Mouse (Mus musculus) lung, embryonic 14.5 days (tissue): ENCODE results near the gene Synj2. TPM values are rescaled to one million over a fixed set of nuclear protein-coding genes. Genes with fewer than 3 reads are reported as not detected.

ENCODE experiments used
- ATAC-seq: fragments of 200-750 bp; cut with Nextera tagmentation; 2 replicates; pipeline ENCODE4 v1.8.0; 2017; ENCODE audit warnings: mild to moderate bottlenecking, moderate TSS enrichment, moderate library complexity; ENCODE audit not compliant: insufficient read depth
- DNase-seq: peaks from one replicate; pipeline ENCODE4 v3.0.0-alpha.2; 2015
- H3K27ac ChIP-seq: fragments of 300-500 bp; sonication (generic); 2 replicates; pipeline ENCODE4 v1.5.1; 2014; ENCODE audit warnings: low read depth, mild to moderate bottlenecking, moderate library complexity
- H3K27me3 ChIP-seq: fragments of 300-500 bp; sonication (generic); 2 replicates; pipeline ENCODE4 v1.6.1; 2014; ENCODE audit warnings: low read length, control low read depth; ENCODE audit not compliant: insufficient read depth
- H3K36me3 ChIP-seq: fragments of 300-500 bp; sonication (generic); 2 replicates; pipeline ENCODE4 v1.6.1; 2014; ENCODE audit warnings: control low read depth; ENCODE audit not compliant: insufficient read depth
- H3K4me1 ChIP-seq: fragments of 300-500 bp; sonication (generic); 2 replicates; pipeline ENCODE4 v1.6.1; 2014; ENCODE audit warnings: antibody characterized with exemption, control low read depth; ENCODE audit not compliant: insufficient read depth
- H3K4me2 ChIP-seq: fragments of 300-500 bp; sonication (generic); 2 replicates; pipeline ENCODE4 v1.6.1; 2014; ENCODE audit warnings: mild to moderate bottlenecking
- H3K4me3 ChIP-seq: fragments of 300-500 bp; sonication (generic); 2 replicates; pipeline ENCODE4 v1.5.1; 2014; ENCODE audit warnings: low read depth, low read length
- H3K9ac ChIP-seq: fragments of 300-500 bp; sonication (generic); 2 replicates; pipeline ENCODE4 v1.6.1; 2014
- H3K9me3 ChIP-seq: fragments of 300-500 bp; sonication (generic); 2 replicates; pipeline ENCODE4 v1.6.1; 2016; ENCODE audit warnings: low read depth, low read length, control low read depth
- CTCF ChIP-seq: IDR thresholded peaks from 2 replicates; pipeline ENCODE4 v1.5.1; 2016; ENCODE audit warnings: antibody characterized with exemption, low read depth
- WGBS: fragments of 180-500 bp; shearing (Covaris S2); extraction: QIAGEN DNeasy Blood & Tissue Kit; methylation state at CpG from one replicate; pipeline ENCODE4 v1.1.7; 2014; 5-methylcytosine and 5-hydroxymethylcytosine counted together
- polyA plus RNA-seq: library from polyadenylated mRNA; unstranded; fragments of >200 nt; fragmentation: Nextera tagmentation; extraction: Ambion mirVana; gene quantifications from 2 replicates; pipeline ENCODE4 v1.2.1, GENCODE M21; 2014

Synj2 gene
- polyA plus RNA-seq, 1 experiment from 2014 or later, result 3.6 TPM

DNA sequence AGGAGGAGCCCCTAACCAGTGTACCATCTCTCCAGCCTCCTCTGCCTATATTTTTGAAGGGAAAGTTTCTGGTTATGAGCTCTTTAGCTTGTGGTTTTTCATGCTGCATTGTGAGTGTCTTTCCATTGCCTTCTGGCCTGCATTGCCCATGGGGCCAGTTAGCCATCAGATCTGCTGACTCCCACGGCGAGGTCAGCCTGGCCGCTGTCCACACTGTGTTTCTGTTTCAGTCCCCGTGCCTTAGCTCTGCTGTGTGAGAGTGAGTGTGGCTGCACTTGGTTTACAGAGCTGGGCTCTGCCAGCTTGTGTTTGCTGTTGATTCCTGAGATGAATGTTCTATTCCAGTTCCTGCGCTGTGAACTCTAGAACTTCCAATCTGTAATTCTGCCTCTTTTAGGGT, 26.9 kb upstream of the Synj2 start:
- Histone ChIP-seq H3K27me3 (no peaks in the 10 kb centered on the region), H3K9ac (no peak overlapping the region), H3K4me1 (no peaks in the 10 kb centered on the region), H3K4me2 (no peak overlapping the region), H3K36me3 (peaks cover 19% of the 10 kb centered on the region), H3K9me3 (no peaks in the 10 kb centered on the region), H3K4me3 (no peak overlapping the region), H3K27ac (no peak overlapping the region)
- DNase-seq, result no peak
- WGBS, result 74% methylated on average over 5 of the region's 5 CpGs
- no peak for TF ChIP-seq CTCF
- no peak for ATAC-seq

DNA sequence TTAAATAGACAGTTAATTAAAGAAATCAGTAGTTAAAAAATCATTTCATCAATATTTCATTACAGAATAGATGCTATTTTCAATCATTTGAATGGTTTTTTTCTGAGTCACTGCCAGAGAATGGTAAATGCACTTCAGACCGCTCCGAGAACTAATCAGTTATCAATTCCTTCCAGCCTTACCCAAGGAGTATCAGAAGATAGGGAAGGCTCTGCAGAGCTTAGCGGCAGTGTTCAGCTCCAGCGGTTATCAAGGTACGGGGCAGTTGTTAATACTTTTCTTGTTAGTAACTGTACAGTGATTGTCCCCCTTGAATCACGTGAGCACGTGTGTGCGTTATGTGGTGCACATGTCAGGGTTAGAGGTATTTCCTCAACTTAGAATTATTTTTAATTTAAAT, 19.1 kb upstream of the Synj2 start:
- H3K36me3 ChIP-seq, result peaks cover 72% of the 10 kb centered on the region
- no peak for TF ChIP-seq CTCF
- no peaks in the 10 kb centered on the region for H3K9me3 ChIP-seq
- H3K4me1 ChIP-seq, result no peaks in the 10 kb centered on the region
- no peak overlapping the region for H3K9ac ChIP-seq
- H3K4me2 ChIP-seq, result no peak overlapping the region
- 90% methylated on average over 8 of the region's 8 CpGs for WGBS
- ATAC-seq (no peak), DNase-seq (no peak)
- no peaks in the 10 kb centered on the region for H3K27me3 ChIP-seq
- H3K4me3 ChIP-seq, result no peak overlapping the region
- no peak overlapping the region for H3K27ac ChIP-seq

- DNase-seq (peak; percentile 69), ATAC-seq (no peak)
- WGBS, result 71% methylated on average over 9 of the region's 9 CpGs
Observed at GRCm38 (mm10) chr17:5923281-5923680, 17.8 kb upstream of the Synj2 start.

DNA sequence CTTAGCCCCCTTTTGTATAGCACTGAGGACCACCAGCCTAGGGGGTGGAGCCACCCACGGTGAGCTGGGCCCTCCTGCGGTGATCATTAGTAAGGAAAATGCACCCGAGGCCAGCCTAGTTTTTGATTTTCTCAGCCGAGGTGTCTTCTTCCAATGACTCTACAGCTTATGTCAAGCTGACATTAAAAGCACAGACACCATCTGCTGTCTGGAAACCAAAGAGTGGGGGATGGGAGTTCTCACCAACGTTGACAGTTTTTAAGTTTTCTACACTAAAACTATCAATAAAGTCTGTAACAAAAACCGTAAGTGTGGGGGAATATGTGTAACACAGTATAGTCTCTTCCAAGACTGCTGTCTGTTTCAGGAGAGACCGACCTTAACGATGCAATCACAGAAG, 16.8 kb upstream of the Synj2 start:
- Histone ChIP-seq H3K36me3 (peaks cover 75% of the 10 kb centered on the region), H3K27me3 (no peaks in the 10 kb centered on the region), H3K4me3 (no peak overlapping the region), H3K9me3 (no peaks in the 10 kb centered on the region), H3K4me2 (no peak overlapping the region), H3K4me1 (no peaks in the 10 kb centered on the region), H3K27ac (no peak overlapping the region), H3K9ac (no peak overlapping the region)
- ATAC-seq, result no peak
- no peak for TF ChIP-seq CTCF
- WGBS, result 67% methylated on average over 8 of the region's 8 CpGs
- DNase-seq, result no peak

More at GRCm38 (mm10) chr17:5923281-5923680, 17.8 kb upstream of the Synj2 start:
- peak; percentile 70 for TF ChIP-seq CTCF
- Histone ChIP-seq H3K27me3 (no peaks in the 10 kb centered on the region), H3K4me3 (no peak overlapping the region), H3K4me2 (no peak overlapping the region), H3K36me3 (peaks cover 79% of the 10 kb centered on the region), H3K4me1 (no peaks in the 10 kb centered on the region), H3K9ac (no peak overlapping the region), H3K27ac (no peak overlapping the region), H3K9me3 (no peaks in the 10 kb centered on the region)

DNA sequence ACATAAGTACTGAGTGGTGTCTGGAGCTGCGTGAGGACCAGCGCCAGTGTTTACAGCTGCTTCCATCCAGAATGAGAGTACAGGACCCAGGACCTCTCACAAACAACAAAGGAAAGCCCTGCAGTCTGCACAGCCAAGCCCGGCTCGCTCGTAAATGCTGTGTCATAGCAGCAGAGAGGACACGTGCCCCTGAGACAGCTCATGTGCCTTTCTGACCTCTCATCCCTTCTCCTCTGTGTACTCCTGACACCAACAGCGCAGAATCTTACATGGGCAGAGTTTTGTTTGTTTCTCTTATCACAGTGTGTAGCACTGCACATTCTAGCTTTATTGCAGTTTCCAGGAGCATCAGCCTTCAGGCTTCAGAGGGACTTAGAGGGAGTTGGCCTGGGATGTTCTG, 14.4 kb upstream of the Synj2 start:
- 61% methylated on average over 7 of the region's 7 CpGs for WGBS
- Histone ChIP-seq H3K4me1 (no peaks in the 10 kb centered on the region), H3K9ac (no peak overlapping the region), H3K4me3 (no peak overlapping the region), H3K27me3 (no peaks in the 10 kb centered on the region), H3K4me2 (no peak overlapping the region), H3K9me3 (no peaks in the 10 kb centered on the region), H3K27ac (no peak overlapping the region), H3K36me3 (peaks cover 67% of the 10 kb centered on the region)
- no peak for DNase-seq
- no peak for TF ChIP-seq CTCF
- ATAC-seq, result no peak

DNA sequence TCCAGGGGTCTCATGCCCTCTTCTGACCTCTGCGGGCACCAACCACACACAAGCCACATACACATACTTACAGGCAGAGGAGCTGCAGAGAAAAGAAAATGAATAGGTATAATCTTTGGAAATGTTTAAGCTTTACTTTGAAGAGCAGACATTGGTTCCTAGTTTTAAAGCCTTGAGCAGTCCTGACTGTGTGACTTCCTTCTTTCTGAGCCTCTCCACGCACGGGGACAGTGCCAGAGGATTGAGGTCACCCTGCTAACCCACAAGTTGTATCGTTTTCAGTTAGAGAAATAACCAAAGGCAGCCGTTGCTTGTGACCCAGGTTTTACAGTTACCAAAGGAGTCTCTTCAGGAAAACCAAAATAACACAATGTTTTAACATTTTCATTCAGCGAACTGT, 12.0 kb upstream of the Synj2 start:
- Histone ChIP-seq H3K4me3 (no peak overlapping the region), H3K27me3 (no peaks in the 10 kb centered on the region), H3K9me3 (no peaks in the 10 kb centered on the region), H3K27ac (no peak overlapping the region), H3K9ac (no peak overlapping the region), H3K4me2 (no peak overlapping the region), H3K4me1 (no peaks in the 10 kb centered on the region), H3K36me3 (peaks cover 58% of the 10 kb centered on the region)
- no peak for TF ChIP-seq CTCF
- WGBS, result 81% methylated on average over 6 of the region's 6 CpGs
- DNase-seq, result no peak
- no peak for ATAC-seq

DNA sequence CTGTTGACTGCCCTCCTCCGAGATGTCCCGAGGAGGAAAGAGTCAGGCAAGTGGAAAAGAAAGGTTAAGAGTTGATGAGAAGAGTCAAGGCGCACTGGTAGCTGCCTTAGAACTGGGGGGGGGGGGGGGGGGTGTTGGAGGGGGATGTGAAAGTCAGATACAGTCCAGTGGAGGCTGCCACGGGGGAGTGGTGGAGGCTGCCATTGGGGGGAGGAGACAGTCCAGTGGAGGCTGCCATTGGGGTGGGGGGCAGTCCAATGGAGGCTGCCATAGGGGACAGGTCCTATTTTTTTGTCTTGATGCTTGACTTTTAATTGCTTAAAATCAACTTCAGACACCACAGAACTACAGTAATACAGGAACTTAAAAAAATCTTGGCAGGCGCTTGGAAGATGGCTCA, 8.9 kb upstream of the Synj2 start:
- no peak for ATAC-seq
- Histone ChIP-seq H3K36me3 (peaks cover 35% of the 10 kb centered on the region), H3K9ac (no peak overlapping the region), H3K9me3 (no peaks in the 10 kb centered on the region), H3K27me3 (no peaks in the 10 kb centered on the region), H3K4me3 (no peak overlapping the region), H3K4me1 (peaks cover 11% of the 10 kb centered on the region), H3K4me2 (no peak overlapping the region), H3K27ac (no peak overlapping the region)
- TF ChIP-seq CTCF, result no peak
- no peak for DNase-seq
- WGBS, result 72% methylated on average over 5 of the region's 5 CpGs
